Mouse (Mus musculus) lung, postnatal 0 days (tissue): ENCODE measurements around the gene Mbnl2. TPM values are rescaled to one million over a fixed set of nuclear protein-coding genes. Genes with fewer than 3 reads are reported as not detected.

Experiments
- ATAC-seq: fragments of 200-750 bp; cut with Nextera tagmentation; 2 replicates; pipeline ENCODE4 v1.8.0; 2017; ENCODE audit warnings: moderate library complexity
- DNase-seq: peaks from one replicate; pipeline ENCODE4 v3.0.0-alpha.2; 2016; ENCODE audit warnings: low spot score
- H3K27ac ChIP-seq: fragments of 300-500 bp; sonication (generic); 2 replicates; pipeline ENCODE4 v1.5.1; 2014; ENCODE audit warnings: antibody characterized with exemption, mild to moderate bottlenecking, low read length, mixed read lengths
- H3K27me3 ChIP-seq: fragments of 300-500 bp; sonication (generic); replicated peaks from 2 replicates; pipeline ENCODE4 v1.6.1; 2014; ENCODE audit warnings: low read length, mixed read lengths; ENCODE audit not compliant: insufficient read depth
- H3K36me3 ChIP-seq: fragments of 300-500 bp; sonication (generic); 2 replicates; pipeline ENCODE4 v1.6.1; 2014; ENCODE audit warnings: low read length, mixed read lengths; ENCODE audit not compliant: insufficient read depth
- H3K4me1 ChIP-seq: fragments of 300-500 bp; sonication (generic); 2 replicates; pipeline ENCODE4 v1.6.1; 2014; ENCODE audit warnings: antibody characterized with exemption, low read depth, low read length, mixed read lengths; ENCODE audit not compliant: insufficient read depth
- H3K4me2 ChIP-seq: fragments of 300-500 bp; sonication (generic); replicated peaks from 2 replicates; pipeline ENCODE4 v1.6.1; 2014; ENCODE audit warnings: low read depth, mild to moderate bottlenecking, low read length, moderate library complexity, mixed read lengths
- H3K4me3 ChIP-seq: fragments of 300-500 bp; sonication (generic); 2 replicates; pipeline ENCODE4 v1.5.1; 2014; ENCODE audit warnings: low read depth, low read length
- H3K9ac ChIP-seq: fragments of 300-500 bp; sonication (generic); replicated peaks from 2 replicates; pipeline ENCODE4 v1.6.1; 2014; ENCODE audit warnings: low read depth, mild to moderate bottlenecking
- H3K9me3 ChIP-seq: fragments of 300-500 bp; sonication (generic); 2 replicates; pipeline ENCODE4 v1.6.1; 2016; ENCODE audit warnings: low read length, mixed read lengths
- CTCF ChIP-seq: IDR thresholded peaks from 2 replicates; pipeline ENCODE4 v1.5.1; 2016; ENCODE audit warnings: antibody characterized with exemption, mild to moderate bottlenecking
- EP300 ChIP-seq: IDR thresholded peaks from 2 replicates; pipeline ENCODE4 v1.6.1; 2016; ENCODE audit warnings: antibody characterized with exemption, mild to moderate bottlenecking, control low read depth
- WGBS: fragments of 180-500 bp; shearing (Covaris S2); extraction: QIAGEN DNeasy Blood & Tissue Kit; methylation state at CpG from one replicate; pipeline ENCODE4 v1.1.7; 2014; 5-methylcytosine and 5-hydroxymethylcytosine counted together
- polyA plus RNA-seq: library from polyadenylated mRNA; unstranded; fragments of >200 nt; fragmentation: Nextera tagmentation; extraction: Ambion mirVana; gene quantifications from 2 replicates; pipeline ENCODE4 v1.2.1, GENCODE M21; 2015

The Mbnl2 gene
- polyA plus RNA-seq, 1 experiment from 2014 or later, result 171 TPM

DNA sequence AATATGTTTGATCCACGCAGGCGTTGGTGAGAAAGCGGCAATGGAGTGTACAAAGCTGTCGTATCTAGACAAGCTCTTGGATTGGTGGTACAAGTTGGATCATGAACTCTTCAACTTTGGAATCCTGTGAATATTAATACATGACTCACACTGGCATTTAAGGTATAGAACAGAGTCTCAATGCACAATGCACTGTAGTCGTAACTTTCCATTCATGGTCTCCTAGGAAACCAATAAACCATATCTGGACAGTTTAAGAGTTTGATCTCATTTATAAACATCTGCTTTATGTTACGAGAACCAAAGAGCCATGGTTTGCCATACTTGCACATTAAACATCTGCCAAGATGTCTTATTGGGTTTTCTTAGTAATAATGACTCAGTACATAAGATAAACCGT is 66.9 kb downstream of the Mbnl2 start:
- Histone ChIP-seq H3K36me3 (peaks cover 11% of the 10 kb centered on the region; the same call in 1 of the 2 replicates), H3K27ac (no peak overlapping the region), H3K4me3 (no peak overlapping the region), H3K4me1 (peaks cover 12% of the 10 kb centered on the region; the same call in 1 of the 2 replicates), H3K27me3 (no peaks in the 10 kb centered on the region), H3K9ac (no peak overlapping the region), H3K9me3 (no peaks in the 10 kb centered on the region), H3K4me2 (no peak overlapping the region)
- DNase-seq (no peak), ATAC-seq (peak; percentile 31; the same call in 1 of the 2 replicates)
- WGBS, result 78% methylated on average over 7 of the region's 7 CpGs
- no peak for TF ChIP-seq CTCF
- no peak for TF ChIP-seq EP300

DNA sequence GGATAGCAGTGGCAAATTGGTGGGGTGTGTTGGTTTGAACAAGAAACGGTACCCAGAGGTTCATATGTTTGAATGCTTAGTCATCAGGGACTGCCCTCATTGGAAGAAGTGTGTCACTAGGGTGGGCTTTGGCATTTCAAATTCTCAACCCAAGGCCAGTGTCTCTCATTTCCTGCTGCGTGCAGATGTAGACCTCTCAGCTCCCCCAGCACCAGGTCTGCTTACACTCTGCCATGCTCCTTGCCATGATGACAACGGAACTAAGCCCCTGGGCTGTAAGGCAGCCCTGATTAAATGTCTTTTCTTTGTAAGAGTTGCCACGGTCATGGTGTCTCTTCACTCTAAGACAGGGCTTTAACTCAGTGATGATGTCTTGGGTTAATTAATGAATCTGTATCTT is 69.2 kb downstream of the Mbnl2 start:
- Histone ChIP-seq H3K36me3 (peaks cover 11% of the 10 kb centered on the region; the same call in 1 of the 2 replicates), H3K27me3 (no peaks in the 10 kb centered on the region), H3K27ac (no peak overlapping the region), H3K9me3 (no peaks in the 10 kb centered on the region), H3K9ac (no peak overlapping the region), H3K4me3 (no peak overlapping the region), H3K4me2 (no peak overlapping the region), H3K4me1 (no peaks in the 10 kb centered on the region; the same call in 1 of the 2 replicates)
- WGBS, result 97% methylated on average over 4 of the region's 4 CpGs
- no peak for TF ChIP-seq EP300
- TF ChIP-seq CTCF, result no peak
- DNase-seq, result no peak
- ATAC-seq, result no peak

DNA sequence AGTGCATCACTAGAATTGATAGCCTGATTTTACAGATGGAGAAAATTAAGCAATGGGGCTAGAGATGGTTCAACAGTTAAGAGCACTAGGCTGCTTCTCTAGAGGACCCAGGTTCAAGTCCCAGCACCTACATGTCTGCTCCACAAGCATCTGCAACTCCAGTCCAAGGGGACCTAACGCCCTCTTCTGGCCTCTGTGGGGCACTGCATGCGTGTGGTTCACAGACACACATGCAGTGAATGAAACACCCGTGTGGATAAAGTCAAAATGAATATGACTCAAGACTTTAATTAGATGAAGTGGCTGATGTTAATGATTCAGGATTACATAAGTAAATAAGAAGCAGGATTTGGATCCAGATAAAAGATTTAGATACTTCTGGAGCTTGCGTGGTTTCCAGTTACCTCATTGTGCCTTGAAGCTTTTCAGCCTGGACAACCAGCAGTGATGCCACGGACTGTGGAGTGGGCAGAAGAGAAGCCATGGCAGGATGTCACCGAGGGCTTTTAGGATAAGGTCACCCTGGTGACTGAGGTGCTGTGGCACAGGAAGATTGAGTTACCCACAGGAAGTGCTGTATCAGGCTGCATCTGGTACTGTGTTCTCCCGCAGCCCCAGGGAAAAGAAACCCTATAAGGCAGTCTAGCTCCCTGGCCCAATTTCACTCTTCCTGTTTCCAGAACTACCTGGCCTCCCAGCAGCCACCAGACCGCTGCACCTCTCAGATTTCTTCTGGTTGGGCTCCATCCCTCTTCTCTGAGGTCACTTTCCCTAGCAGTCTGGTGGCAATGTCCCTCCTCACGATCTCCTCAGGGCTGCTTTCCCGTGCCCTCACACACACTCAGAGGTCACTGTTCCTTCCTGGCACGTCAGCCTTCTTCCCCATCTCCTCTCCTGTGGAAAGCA is 72.2 kb downstream of the Mbnl2 start:
- Histone ChIP-seq H3K4me3 (no peak overlapping the region), H3K9ac (no peak overlapping the region), H3K4me2 (no peak overlapping the region), H3K27ac (peak overlapping the region; percentile 20; the same call in 1 of the 2 replicates), H3K36me3 (peaks cover 11% of the 10 kb centered on the region; the same call in 1 of the 2 replicates), H3K4me1 (peaks cover 4% of the 10 kb centered on the region), H3K27me3 (no peaks in the 10 kb centered on the region), H3K9me3 (no peaks in the 10 kb centered on the region)
- TF ChIP-seq EP300 (no peak), CTCF (peak; percentile 51)
- ATAC-seq (no peak), DNase-seq (no peak)
- WGBS, result 62% methylated on average over 11 of the region's 11 CpGs

DNA sequence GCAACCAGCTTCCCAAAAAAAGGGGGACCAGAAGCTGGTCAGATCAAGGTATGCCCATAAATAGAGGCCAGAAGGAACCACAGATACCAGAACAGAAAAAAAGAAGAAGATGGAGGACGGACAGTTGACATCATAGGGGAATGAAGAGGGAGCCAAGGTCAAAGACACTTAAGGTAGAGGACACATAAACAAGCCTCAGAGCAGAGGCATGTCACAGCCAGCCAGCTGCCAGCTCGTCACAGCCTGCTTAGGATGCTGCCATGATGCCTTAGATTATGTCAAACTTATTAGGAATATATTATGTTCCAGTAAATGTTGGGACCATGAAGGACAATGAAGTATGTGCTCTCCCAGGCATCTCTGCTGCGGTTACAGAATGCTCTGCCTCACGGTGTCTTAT is 73.9 kb downstream of the Mbnl2 start:
- no peaks in the 10 kb centered on the region for H3K9me3 ChIP-seq
- no peak overlapping the region for H3K4me2 ChIP-seq
- peaks cover 11% of the 10 kb centered on the region; the same call in 1 of the 2 replicates for H3K36me3 ChIP-seq
- H3K4me1 ChIP-seq, result peaks cover 6% of the 10 kb centered on the region
- no peak for ATAC-seq
- DNase-seq, result no peak
- H3K4me3 ChIP-seq, result no peak overlapping the region
- no peak for TF ChIP-seq EP300
- no peak for TF ChIP-seq CTCF
- WGBS, result 74% methylated on average over 4 of the region's 4 CpGs
- H3K9ac ChIP-seq, result no peak overlapping the region
- no peak overlapping the region for H3K27ac ChIP-seq
- no peaks in the 10 kb centered on the region for H3K27me3 ChIP-seq

DNA sequence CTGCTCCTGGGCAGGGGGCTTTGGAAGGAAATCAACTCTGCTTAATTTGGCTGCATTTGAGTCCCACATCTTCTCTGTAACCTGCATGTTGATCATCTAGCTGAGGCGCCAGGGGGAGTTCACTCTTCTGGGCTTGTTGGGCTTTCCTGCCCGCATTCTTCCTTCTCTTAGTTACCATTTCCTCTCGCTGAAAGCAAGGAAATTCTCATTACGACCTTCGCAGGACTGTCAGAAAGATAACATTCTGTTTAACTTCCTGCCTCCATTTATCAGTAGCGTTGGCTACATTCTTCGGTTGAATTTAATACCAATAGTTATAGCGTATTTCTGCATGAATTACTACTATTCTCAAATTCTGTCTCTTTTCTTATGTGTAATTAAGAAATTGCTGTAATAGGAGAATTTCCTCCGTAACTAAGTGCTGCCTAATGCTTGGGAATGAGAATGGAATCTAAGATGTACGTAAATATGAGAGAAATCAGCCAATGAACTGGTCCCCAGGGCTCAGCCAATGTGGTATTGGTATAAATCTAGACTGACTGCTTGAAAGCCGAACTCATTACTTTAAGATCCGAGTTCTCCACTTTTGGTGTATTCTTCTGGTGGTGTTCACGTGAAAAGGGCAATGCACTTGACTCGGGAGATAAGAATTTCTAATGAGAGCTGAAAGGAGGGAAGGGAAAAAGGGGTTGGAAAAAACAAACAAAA is 76.8 kb downstream of the Mbnl2 start:
- no peaks in the 10 kb centered on the region for H3K36me3 ChIP-seq
- no peak overlapping the region for H3K4me3 ChIP-seq
- peaks cover 20% of the 10 kb centered on the region for H3K4me1 ChIP-seq
- peak; percentile 55 for DNase-seq
- ATAC-seq, result no peak
- H3K27me3 ChIP-seq, result no peaks in the 10 kb centered on the region
- H3K9ac ChIP-seq, result no peak overlapping the region
- 24% methylated on average over 14 of the region's 14 CpGs for WGBS
- no peaks in the 10 kb centered on the region for H3K9me3 ChIP-seq
- peak; percentile 38; the same call in 1 of the 2 replicates for TF ChIP-seq CTCF
- TF ChIP-seq EP300, result peak; percentile 70
- H3K27ac ChIP-seq, result no peak overlapping the region
- no peak overlapping the region for H3K4me2 ChIP-seq

DNA sequence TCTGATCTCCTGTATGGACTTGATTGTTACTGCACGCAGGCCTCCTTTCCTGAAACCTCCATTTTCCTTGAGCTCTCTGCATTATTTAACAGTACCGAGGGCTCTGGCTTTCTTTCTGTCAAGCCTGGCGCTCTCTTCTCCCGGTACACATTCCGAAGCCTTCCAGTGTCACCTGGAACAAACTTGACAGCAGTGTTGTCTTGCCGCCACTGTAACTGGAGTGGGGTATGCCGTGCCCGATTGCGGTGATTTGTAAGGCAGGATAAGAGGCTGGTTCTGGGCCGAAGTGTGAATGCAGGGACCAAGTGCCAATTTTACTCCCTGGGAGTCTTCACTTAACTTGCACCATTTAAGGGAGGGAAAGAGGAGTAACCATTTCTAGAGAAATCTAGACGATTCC is 77.7 kb downstream of the Mbnl2 start:
- Histone ChIP-seq H3K27me3 (no peaks in the 10 kb centered on the region), H3K9me3 (no peaks in the 10 kb centered on the region), H3K4me1 (peaks cover 20% of the 10 kb centered on the region), H3K4me2 (no peak overlapping the region), H3K9ac (no peak overlapping the region), H3K27ac (peak overlapping the region; percentile 9; the same call in 1 of the 2 replicates), H3K4me3 (no peak overlapping the region), H3K36me3 (no peaks in the 10 kb centered on the region)
- no peak for TF ChIP-seq CTCF
- no peak for TF ChIP-seq EP300
- DNase-seq, result no peak
- WGBS, result 26% methylated on average over 11 of the region's 11 CpGs
- ATAC-seq, result no peak
